Comparison of ENCODE assay signal across 16 mouse cellular contexts in genomic region chr13:54209476-54210253, GRCm38 (mm10). TPM values are rescaled to one million over a fixed set of nuclear protein-coding genes. Genes with fewer than 3 reads are reported as not detected.
DNase-seq lines count a peak whose midpoint lies in the region; ATAC-seq and TF ChIP-seq lines count a peak whose summit lies in the region.
"Had no signal": no experiment of that assay in that cellular context is flagged by ENCODE, and none has a peak within 500 bp of the region (broad histone marks: within the 10 kb centered on the region; RNA-seq: fewer than 3 reads in every experiment).

No protein-coding gene starts in this region.

- TF ChIP-seq CTCF in liver, postnatal 0 days (IDR thresholded peaks at IDR 0.05; ENCODE audit: low read depth): 0 out of 2 replicates have a peak, but pooled peaks have one; percentile 6
- no peak for TF ChIP-seq CTCF in thymus, adult 2 months (IDR thresholded peaks at IDR 0.05; ENCODE audit: borderline replicate concordance, control insufficient read depth, extremely low read depth, insufficient read depth, low read length, poor library complexity)

- peak overlapping the region; percentile 49 for H3K9ac ChIP-seq in liver, postnatal 0 days (replicated peaks)
- H3K9ac ChIP-seq in liver, embryonic 12.5 days: no peak overlapping the region
- H3K9ac ChIP-seq: kidney, embryonic 15.5 days; liver, embryonic 14.5 days had no signal

- H3K27ac ChIP-seq in liver, postnatal 0 days (ENCODE audit: low read depth): peak overlapping the region; percentile 55
- no peak overlapping the region for H3K27ac ChIP-seq in liver, embryonic 12.5 days
- H3K27ac ChIP-seq in thymus, adult 2 months (ENCODE audit: control insufficient read depth, insufficient read depth, low read length): peak overlapping the region; percentile 62
- H3K27ac ChIP-seq: kidney, embryonic 15.5 days; liver, embryonic 14.5 days had no signal

- H3K4me2 ChIP-seq in liver, postnatal 0 days (ENCODE audit: low read depth, low read length): peak overlapping the region; percentile 62
- H3K4me2 ChIP-seq in liver, embryonic 12.5 days: no peak overlapping the region
- H3K4me2 ChIP-seq: kidney, embryonic 15.5 days had no signal

- peak overlapping the region; percentile 17; the same call in 1 of the 2 replicates for H3K4me3 ChIP-seq in liver, postnatal 0 days (ENCODE audit: low read depth, low read length)
- no peak overlapping the region for H3K4me3 ChIP-seq in liver, embryonic 12.5 days
- peak overlapping the region; percentile 56 for H3K4me3 ChIP-seq in thymus, adult 2 months (ENCODE audit: control insufficient read depth, insufficient read depth, low read length)
- H3K4me3 ChIP-seq: kidney, embryonic 15.5 days had no signal

- DNase-seq in liver, postnatal 0 days: no peak
- DNase-seq in CD4-positive, CD25-positive, alpha-beta regulatory T cell, adult 2 months (ENCODE audit: low read depth, low spot score): peak; percentile 74
- peak; percentile 83 for DNase-seq in induced T-regulatory cell, adult 2 months (ENCODE audit: low read depth)
- peak; percentile 31 for DNase-seq in thymus, adult 2 months
- DNase-seq in right cerebral cortex, postnatal 4 days: no peak
- DNase-seq in right cerebral cortex, adult 18-20 months: no peak
- DNase-seq in retina, postnatal 1 day: no peak
- DNase-seq: adrenal gland, postnatal 10 days; cerebellum, postnatal 10 days; heart, postnatal 4 days; layer of hippocampus, postnatal 36 days had no signal

- no peak for TF ChIP-seq POLR2A in thymus, adult 2 months (IDR thresholded peaks at IDR 0.05; ENCODE audit: control insufficient read depth, extremely low read depth, insufficient read depth, low read length, poor library complexity)

- ATAC-seq in liver, postnatal 0 days: peak; percentile 10; the same call in 1 of the 2 replicates
- ATAC-seq in liver, embryonic 12.5 days: no peak

- H3K9me3 ChIP-seq in liver, postnatal 0 days (ENCODE audit: low read length): no peaks in the 10 kb centered on the region
- H3K9me3 ChIP-seq in liver, embryonic 12.5 days (replicated peaks): no peaks in the 10 kb centered on the region
- H3K9me3 ChIP-seq: kidney, embryonic 15.5 days had no signal

- no peaks in the 10 kb centered on the region for H3K36me3 ChIP-seq in liver, postnatal 0 days (replicated peaks; ENCODE audit: insufficient read depth, low read length)
- no peaks in the 10 kb centered on the region for H3K36me3 ChIP-seq in liver, embryonic 12.5 days
- no peaks in the 10 kb centered on the region for H3K36me3 ChIP-seq in thymus, adult 2 months (ENCODE audit: control insufficient read depth, insufficient read depth, low read length)
- H3K36me3 ChIP-seq: G1E; kidney, embryonic 15.5 days had no signal

- TF ChIP-seq EP300 in liver, postnatal 0 days (IDR thresholded peaks at IDR 0.05; ENCODE audit: low read depth): no peak

- no peaks in the 10 kb centered on the region for H3K27me3 ChIP-seq in liver, postnatal 0 days (ENCODE audit: insufficient read depth, low read length)
- no peaks in the 10 kb centered on the region for H3K27me3 ChIP-seq in liver, embryonic 12.5 days (replicated peaks)
- no peaks in the 10 kb centered on the region for H3K27me3 ChIP-seq in thymus, adult 2 months (ENCODE audit: control insufficient read depth, insufficient read depth, low read length)
- H3K27me3 ChIP-seq: kidney, embryonic 15.5 days had no signal

- 24% methylated on average over 8 of the region's 8 CpGs for WGBS in liver, postnatal 0 days (ENCODE audit: insufficient replicate concordance)
- WGBS in liver, embryonic 12.5 days (ENCODE audit: insufficient replicate concordance): 37% methylated on average over 8 of the region's 8 CpGs
- 10% methylated on average over 8 of the region's 8 CpGs for WGBS in thymus, adult 2 months

- H3K4me1 ChIP-seq in liver, postnatal 0 days (ENCODE audit: insufficient read depth): no peaks in the 10 kb centered on the region
- no peaks in the 10 kb centered on the region for H3K4me1 ChIP-seq in liver, embryonic 12.5 days
- peaks cover 13% of the 10 kb centered on the region for H3K4me1 ChIP-seq in thymus, adult 2 months (replicated peaks; ENCODE audit: control insufficient read depth, insufficient read depth, low read length)

RNA-seq across cellular contexts. Expression of gene Hrh2, which starts 17.7 kb away (rescaled TPM):
- polyA plus RNA-seq in liver, postnatal 0 days (2015; fragmentation: Nextera tagmentation; extraction: Ambion mirVana): 0.24 and 0.26 TPM in 2 replicates
- polyA plus RNA-seq in liver, embryonic 12.5 days (2016; fragmentation: Nextera tagmentation; extraction: Ambion mirVana): 0.07 and 0.08 TPM in 2 replicates
- polyA plus RNA-seq in thymus, adult 2 months (2012; rRNA removed): 3.8 and 4.2 TPM in 2 replicates
- polyA plus RNA-seq: G1E; kidney, embryonic 15.5 days; neural tube, embryonic 11.5 days had no signal

Comparison
In these comparisons a context has a peak if more than half of its experiments do, and no peak if none do; other contexts are left out.
1. DNase-seq: peak in CD4-positive, CD25-positive, alpha-beta regulatory T cell, adult 2 months (single experiment), induced T-regulatory cell, adult 2 months (single experiment) and thymus, adult 2 months (single experiment); none in liver, postnatal 0 days (single experiment), right cerebral cortex, postnatal 4 days (single experiment), right cerebral cortex, adult 18-20 months (single experiment) and retina, postnatal 1 day (single experiment).